Mouse (Mus musculus) neural tube, embryonic 11.5 days (tissue): Measurements from ENCODE around the gene Batf2. TPM values are rescaled to one million over a fixed set of nuclear protein-coding genes. Genes with fewer than 3 reads are reported as not detected.

Source experiments
- polyA plus RNA-seq: library from polyadenylated mRNA; unstranded; fragments of >200 nt; fragmentation: Nextera tagmentation; extraction: Ambion mirVana; gene quantifications from 2 replicates; pipeline ENCODE4 v1.2.1, GENCODE M21; 2014

Gene Batf2
- polyA plus RNA-seq, 1 experiment from 2014 or later: not detected

Other genes with a start within 250 kb of the Batf2 start
- 5.7 and 6.6 TPM in 2 replicates for gene Tigd3, start 246.8 kb upstream of the Batf2 start, polyA plus RNA-seq
- 195 and 225 TPM in 2 replicates for gene Dpf2, start 228.0 kb upstream of the Batf2 start, polyA plus RNA-seq
- gene Cdc42ep2, start 216.2 kb upstream of the Batf2 start, polyA plus RNA-seq: 3.9 and 4.0 TPM in 2 replicates
- 75.2 and 79.9 TPM in 2 replicates for gene Pola2, start 176.8 kb upstream of the Batf2 start, polyA plus RNA-seq
- gene Slc22a20, start 154.8 kb upstream of the Batf2 start, polyA plus RNA-seq: not detected in 2 replicates
- gene Capn1, start 125.1 kb upstream of the Batf2 start, polyA plus RNA-seq: 3.4 and 4.4 TPM in 2 replicates
- gene Syvn1, start 94.4 kb upstream of the Batf2 start, polyA plus RNA-seq: 34.4 and 36.7 TPM in 2 replicates
- 81.9 and 84.8 TPM in 2 replicates for gene Mrpl49, start 83.2 kb upstream of the Batf2 start, polyA plus RNA-seq
- 789 and 790 TPM in 2 replicates for gene Fau, start 83.1 kb upstream of the Batf2 start, polyA plus RNA-seq
- 36.7 and 40.0 TPM in 2 replicates for gene Znhit2, start 79.8 kb upstream of the Batf2 start, polyA plus RNA-seq
- 39.6 and 42.9 TPM in 2 replicates for gene Tm7sf2, start 72.6 kb upstream of the Batf2 start, polyA plus RNA-seq
- gene Vps51, start 63.8 kb upstream of the Batf2 start, polyA plus RNA-seq: 59.1 and 61.2 TPM in 2 replicates
- gene Tmem262, start 61.0 kb upstream of the Batf2 start, polyA plus RNA-seq: not detected in 2 replicates
- gene Gm28374, start 58.7 kb upstream of the Batf2 start, polyA plus RNA-seq: 0.88 and 1.3 TPM in 2 replicates
- 74.3 and 76.8 TPM in 2 replicates for gene Zfpl1, start 56.0 kb upstream of the Batf2 start, polyA plus RNA-seq
- gene Cdca5, start 56.0 kb upstream of the Batf2 start, polyA plus RNA-seq: 46.0 and 48.4 TPM in 2 replicates
- not detected in 2 replicates for gene AC131692.1, start 46.6 kb upstream of the Batf2 start, polyA plus RNA-seq
- 0.53 and 0.77 TPM in 2 replicates for gene Naaladl1, start 35.2 kb upstream of the Batf2 start, polyA plus RNA-seq
- gene Sac3d1, start 22.3 kb upstream of the Batf2 start, polyA plus RNA-seq: 62.6 and 66.1 TPM in 2 replicates
- 34.5 and 36.9 TPM in 2 replicates for gene Snx15, start 12.7 kb upstream of the Batf2 start, polyA plus RNA-seq
- gene Arl2, start 565 bp downstream of the Batf2 start, polyA plus RNA-seq: 82.6 and 95.1 TPM in 2 replicates
- gene Majin, start 43.4 kb downstream of the Batf2 start, polyA plus RNA-seq: not detected in 2 replicates
- gene Gpha2, start 85.4 kb downstream of the Batf2 start, polyA plus RNA-seq: 0.44 and 0.87 TPM in 2 replicates
- gene Ppp2r5b, start 94.9 kb downstream of the Batf2 start, polyA plus RNA-seq: 47.4 and 61.2 TPM in 2 replicates
- 13.3 and 13.8 TPM in 2 replicates for gene Atg2a, start 100.7 kb downstream of the Batf2 start, polyA plus RNA-seq
- 71.9 and 82.2 TPM in 2 replicates for gene Ehd1, start 135.7 kb downstream of the Batf2 start, polyA plus RNA-seq
- gene Cdc42bpg, start 165.5 kb downstream of the Batf2 start, polyA plus RNA-seq: 0.42 and 0.58 TPM in 2 replicates
- 59.5 and 66.1 TPM in 2 replicates for gene Men1, start 194.0 kb downstream of the Batf2 start, polyA plus RNA-seq
- gene Map4k2, start 200.2 kb downstream of the Batf2 start, polyA plus RNA-seq: 10.0 and 13.6 TPM in 2 replicates
- 214 and 224 TPM in 2 replicates for gene Sf1, start 222.7 kb downstream of the Batf2 start, polyA plus RNA-seq
- 4.4 and 6.0 TPM in 2 replicates for gene Pygm, start 243.4 kb downstream of the Batf2 start, polyA plus RNA-seq